Mouse (Mus musculus) heart, adult 2 months (tissue): Measurements from ENCODE around the gene Krt18. TPM values are rescaled to one million over a fixed set of nuclear protein-coding genes. Genes with fewer than 3 reads are reported as not detected.

ENCODE experiments used
- DNase-seq, 2 experiments: peaks; one replicate each; pipeline ENCODE4 v3.0.0; 2021
- H3K27ac ChIP-seq: fragments of 200-600 bp; 2 replicates; pipeline ENCODE4 v1.8.1; 2022
- H3K27me3 ChIP-seq: fragments of 200-500 bp; 2 replicates; pipeline ENCODE4 v1.6.1; 2012; ENCODE audit warnings: mild to moderate bottlenecking, low read length, inconsistent platforms, mixed read lengths; ENCODE audit not compliant: control insufficient read depth, insufficient read depth
- H3K36me3 ChIP-seq: fragments of 200-500 bp; 2 replicates; pipeline ENCODE4 v1.6.1; 2012; ENCODE audit warnings: low read length, inconsistent platforms; ENCODE audit not compliant: control insufficient read depth, insufficient read depth
- H3K4me1 ChIP-seq: fragments of 200-500 bp; 2 replicates; pipeline ENCODE4 v1.6.1; 2011; ENCODE audit warnings: low read length; ENCODE audit not compliant: control insufficient read depth, insufficient read depth
- H3K4me3 ChIP-seq: fragments of 200-600 bp; 2 replicates; pipeline ENCODE4 v1.8.1; 2022
- H3K79me2 ChIP-seq: fragments of 200-500 bp; replicated peaks from 2 replicates; pipeline ENCODE4 v1.6.1; 2012; ENCODE audit warnings: mild to moderate bottlenecking, inconsistent platforms, low read length, moderate library complexity, mixed read lengths; ENCODE audit not compliant: control insufficient read depth, insufficient read depth
- H3K9ac ChIP-seq: fragments of 200-500 bp; 2 replicates; pipeline ENCODE4 v1.6.1; 2012; ENCODE audit warnings: low read depth, mild to moderate bottlenecking, control low read depth, inconsistent platforms, low read length, mixed read lengths
- CTCF ChIP-seq: fragments of 200-600 bp; IDR thresholded peaks from 2 replicates; pipeline ENCODE4 v1.8.1; 2022; ENCODE audit warnings: antibody characterized with exemption, mild to moderate bottlenecking, moderate library complexity
- EP300 ChIP-seq: fragments of 200-500 bp; IDR thresholded peaks from 2 replicates; pipeline ENCODE4 v1.6.1; 2011; ENCODE audit warnings: low read depth, low read length, control low read depth; ENCODE audit not compliant: insufficient read depth
- POLR2A ChIP-seq: fragments of 200-500 bp; IDR thresholded peaks from 2 replicates; pipeline ENCODE4 v1.6.1; 2011; ENCODE audit warnings: mild to moderate bottlenecking, low read depth, low read length, control low read depth; ENCODE audit not compliant: insufficient read depth
- WGBS: fragments of 180-500 bp; shearing (Covaris S2); methylation state at CpG from one replicate; pipeline ENCODE4 v1.1.7; 2018; 5-methylcytosine and 5-hydroxymethylcytosine counted together
- intact Hi-C: fragments of 180-260 bp; cut with DNase I; formaldehyde crosslinking; loops from one replicate; pipeline ENCODE4 v1.15.1; 2025
- polyA plus RNA-seq: library from polyadenylated mRNA; depleted of rRNA; stranded (reverse); fragments of >200 nt; gene quantifications from 2 replicates; pipeline ENCODE4 v1.2.3, GENCODE M21; 2012
- total RNA-seq, 2 experiments: library from RNA; stranded (reverse); gene quantifications; 2 replicates each; pipeline ENCODE4 v1.2.3; 2021

Gene Krt18
- total and polyA plus RNA-seq, 3 experiments: 2.6 to 6.7 (median 2.7) TPM

DNA sequence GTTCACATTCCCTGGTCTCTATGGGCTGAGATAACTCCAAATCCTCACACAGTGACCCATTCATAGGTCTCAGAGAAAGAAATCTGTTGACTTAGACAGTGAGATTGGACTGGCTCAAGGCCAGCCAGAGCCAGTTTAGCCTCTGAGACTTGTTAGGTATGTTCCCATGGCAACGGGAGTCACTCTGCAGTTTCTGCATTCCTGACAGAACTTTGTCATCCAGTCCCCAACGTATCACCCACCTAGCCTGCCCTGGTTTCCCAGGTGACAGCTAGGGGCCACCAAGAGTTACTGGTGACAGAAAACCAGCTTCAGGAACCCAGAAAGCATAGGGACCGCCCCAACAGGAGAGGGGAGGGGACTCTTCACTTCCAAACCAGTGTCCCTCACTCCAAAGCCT lies 14.3 kb upstream of the Krt18 start:
- WGBS: 56% methylated on average over 3 of the region's 3 CpGs
- Histone ChIP-seq H3K4me1 (no peaks in the 10 kb centered on the region; the same call in 1 of the 2 replicates), H3K27ac (no peak overlapping the region), H3K36me3 (no peaks in the 10 kb centered on the region), H3K4me3 (no peak overlapping the region), H3K9ac (no peak overlapping the region), H3K27me3 (no peaks in the 10 kb centered on the region), H3K79me2 (no peaks in the 10 kb centered on the region)
- DNase-seq: no peak
- TF ChIP-seq EP300 (no peak), CTCF (no peak), POLR2A (no peak)
- intact Hi-C loops: no loop called here

DNA sequence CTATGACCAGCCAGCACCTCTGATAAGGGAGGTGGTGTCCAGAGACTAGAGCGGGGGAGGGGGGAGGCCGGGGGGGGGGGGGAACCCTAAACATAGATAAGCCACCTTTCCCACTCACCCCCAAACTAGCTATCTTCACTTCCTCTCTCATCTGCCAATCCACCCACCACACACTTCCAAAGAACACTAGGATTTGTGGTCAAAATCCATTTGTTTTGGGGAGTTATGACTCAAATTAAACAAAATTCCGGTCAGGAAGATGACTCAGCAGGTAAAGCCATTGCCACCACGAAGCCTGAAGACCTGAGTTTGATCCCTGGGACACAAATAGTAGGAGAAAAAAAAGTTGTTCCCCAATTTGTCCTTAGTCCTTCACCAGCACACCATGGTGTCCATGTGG lies 13.1 kb upstream of the Krt18 start:
- 41% methylated on average over 2 of the region's 4 CpGs for WGBS
- H3K9ac ChIP-seq: no peak overlapping the region
- intact Hi-C loops: no loop called here
- H3K27me3 ChIP-seq: no peaks in the 10 kb centered on the region
- no peak overlapping the region for H3K27ac ChIP-seq
- no peaks in the 10 kb centered on the region; the same call in 1 of the 2 replicates for H3K4me1 ChIP-seq
- no peaks in the 10 kb centered on the region for H3K79me2 ChIP-seq
- no peaks in the 10 kb centered on the region for H3K36me3 ChIP-seq
- H3K4me3 ChIP-seq: no peak overlapping the region
- TF ChIP-seq EP300 (no peak), CTCF (no peak), POLR2A (no peak)
- DNase-seq: no peak

GRCm38 (mm10) chr15:102016096-102016495 lies 11.9 kb upstream of the Krt18 start:
- no peak for DNase-seq
- Histone ChIP-seq H3K79me2 (no peaks in the 10 kb centered on the region), H3K27ac (no peak overlapping the region), H3K9ac (no peak overlapping the region), H3K27me3 (no peaks in the 10 kb centered on the region), H3K4me3 (no peak overlapping the region), H3K4me1 (no peaks in the 10 kb centered on the region; the same call in 1 of the 2 replicates), H3K36me3 (no peaks in the 10 kb centered on the region)
- intact Hi-C loops: no loop called here
- WGBS: 33% methylated on average over 3 of the region's 3 CpGs
- no peak for TF ChIP-seq POLR2A
- no peak for TF ChIP-seq EP300
- TF ChIP-seq CTCF: no peak

DNA sequence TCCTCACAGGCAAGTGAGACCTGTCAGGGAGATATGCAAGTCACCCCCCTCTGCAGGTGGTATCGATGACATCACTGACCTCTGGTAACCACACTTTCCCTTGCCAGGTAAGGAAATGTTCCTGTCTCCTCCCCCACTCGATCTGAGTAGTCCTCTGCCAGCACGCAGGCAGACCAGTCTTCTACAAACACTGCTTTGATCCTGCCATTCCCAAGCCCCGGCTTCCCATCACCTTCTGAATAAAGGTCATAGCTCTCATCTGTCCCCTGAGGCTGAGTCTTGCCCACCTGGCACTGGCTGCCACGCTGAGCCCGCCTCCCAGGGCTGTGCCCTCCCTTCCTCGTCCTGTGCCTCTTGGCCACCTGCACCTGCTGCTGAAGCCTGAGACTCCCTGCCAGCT lies 11.2 kb upstream of the Krt18 start:
- H3K79me2 ChIP-seq: no peaks in the 10 kb centered on the region
- no peaks in the 10 kb centered on the region for H3K27me3 ChIP-seq
- 46% methylated on average over 7 of the region's 7 CpGs for WGBS
- no peak overlapping the region for H3K27ac ChIP-seq
- H3K4me3 ChIP-seq: no peak overlapping the region
- intact Hi-C loops: no loop called here
- no peak for DNase-seq
- H3K9ac ChIP-seq: no peak overlapping the region
- TF ChIP-seq CTCF (no peak), POLR2A (no peak), EP300 (no peak)
- no peaks in the 10 kb centered on the region for H3K4me1 ChIP-seq
- H3K36me3 ChIP-seq: no peaks in the 10 kb centered on the region

- no peak for DNase-seq
- no peaks in the 10 kb centered on the region for H3K79me2 ChIP-seq
- H3K36me3 ChIP-seq: no peaks in the 10 kb centered on the region
- H3K27me3 ChIP-seq: no peaks in the 10 kb centered on the region
- intact Hi-C loops: no loop called here
- H3K27ac ChIP-seq: no peak overlapping the region
- WGBS: 36% methylated on average over 7 of the region's 7 CpGs
- no peak overlapping the region for H3K4me3 ChIP-seq
- H3K9ac ChIP-seq: no peak overlapping the region
- H3K4me1 ChIP-seq: no peaks in the 10 kb centered on the region
- peak; percentile 16; the same call in 1 of the 2 replicates for TF ChIP-seq CTCF
- TF ChIP-seq EP300: no peak
Measured at GRCm38 (mm10) chr15:102017918-102018463, 10.0 kb upstream of the Krt18 start.

- H3K27me3 ChIP-seq: no peaks in the 10 kb centered on the region
- WGBS: 61% methylated on average over 8 of the region's 8 CpGs
- peaks cover 4% of the 10 kb centered on the region; the same call in 1 of the 2 replicates for H3K4me1 ChIP-seq
- no peaks in the 10 kb centered on the region for H3K36me3 ChIP-seq
- no peak overlapping the region for H3K4me3 ChIP-seq
- no peak overlapping the region for H3K9ac ChIP-seq
- no peak for TF ChIP-seq CTCF
- TF ChIP-seq EP300: no peak
- TF ChIP-seq POLR2A: no peak
- no peaks in the 10 kb centered on the region for H3K79me2 ChIP-seq
- intact Hi-C loops: no loop called here
- no peak overlapping the region for H3K27ac ChIP-seq
- no peak for DNase-seq
Measured at GRCm38 (mm10) chr15:102022481-102022880, 5.5 kb upstream of the Krt18 start.
